Mouse (Mus musculus) ovary, adult 18-20 months (tissue): ENCODE measurements around the gene Chmp6.

ENCODE experiments used
- DNase-seq: peaks from one replicate; pipeline ENCODE4 v3.0.0; 2022; ENCODE audit warnings: low spot score, mixed read lengths

Chmp6 gene

GRCm38 (mm10) chr11:119959714-119960113, 46.5 kb downstream of the Chmp6 start:
- DNase-seq, result no peak

DNA sequence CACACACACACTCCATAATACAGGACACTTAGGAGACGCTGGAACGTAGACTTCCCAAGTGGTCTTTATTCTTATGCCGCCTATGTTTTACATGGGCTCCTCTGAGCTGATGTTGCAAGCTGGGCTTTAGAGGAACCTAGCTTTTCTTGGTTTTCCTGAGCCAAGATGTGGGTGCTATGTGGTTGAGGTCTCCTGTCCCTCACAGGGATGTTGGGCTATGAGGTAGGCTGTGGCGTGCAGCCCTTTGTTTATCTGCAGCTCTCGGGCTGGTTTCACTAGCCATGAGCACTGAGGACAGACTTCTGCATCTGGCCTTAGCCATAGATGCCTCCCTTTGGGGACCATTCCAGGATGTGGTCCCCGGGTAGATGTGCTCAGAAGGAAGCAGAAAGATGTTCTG, 47.4 kb downstream of the Chmp6 start:
- no peak for DNase-seq

GRCm38 (mm10) chr11:119961511-119961910, 48.3 kb downstream of the Chmp6 start:
- DNase-seq, result no peak

- DNase-seq, result no peak
Measured at GRCm38 (mm10) chr11:119965053-119965452, 51.8 kb downstream of the Chmp6 start.

- DNase-seq, result no peak
Measured at GRCm38 (mm10) chr11:119966294-119966693, 53.1 kb downstream of the Chmp6 start.

DNA sequence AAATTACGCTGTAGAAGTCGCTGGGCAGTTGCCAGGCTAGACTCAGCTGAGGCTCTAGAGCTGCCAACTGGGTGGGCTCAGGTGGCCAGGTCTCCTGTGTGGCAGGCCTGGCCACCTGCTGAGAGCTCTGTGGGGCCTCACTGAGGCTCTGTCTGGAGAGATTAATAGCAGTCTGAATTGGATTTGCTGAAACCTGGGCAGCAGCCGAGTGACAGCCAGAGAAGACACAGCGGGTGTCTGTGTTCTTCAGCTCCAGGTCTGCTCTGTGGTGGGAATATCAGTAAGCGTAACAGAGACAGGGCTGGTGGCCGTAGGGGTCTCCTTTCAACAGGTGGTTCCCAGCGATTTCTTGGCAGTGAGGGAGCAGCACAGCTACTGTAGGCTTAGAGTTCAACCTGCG, 54.2 kb downstream of the Chmp6 start:
- DNase-seq, result no peak

DNA sequence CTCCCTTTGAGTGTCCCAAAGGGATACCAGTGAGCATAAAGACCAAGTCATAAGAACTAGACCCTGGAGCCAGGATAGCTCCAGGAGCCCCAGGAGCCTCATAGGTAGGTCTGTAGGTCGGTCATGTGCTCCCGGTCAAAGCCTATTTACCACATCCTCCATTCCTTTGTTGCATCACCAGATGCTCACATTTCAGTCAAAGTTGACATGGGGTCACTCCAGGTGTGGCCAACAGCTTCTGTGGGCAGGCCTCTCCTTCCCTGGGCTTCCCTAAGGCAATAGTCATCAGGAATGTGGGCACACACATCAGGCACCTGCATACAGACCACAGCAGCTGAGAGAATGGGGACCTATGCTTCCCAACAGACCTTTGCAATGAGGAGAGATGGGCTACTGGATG, 54.7 kb downstream of the Chmp6 start:
- no peak for DNase-seq
